Mouse (Mus musculus): ENCODE data around the gene Lgals2.

Gene Lgals2

DNA sequence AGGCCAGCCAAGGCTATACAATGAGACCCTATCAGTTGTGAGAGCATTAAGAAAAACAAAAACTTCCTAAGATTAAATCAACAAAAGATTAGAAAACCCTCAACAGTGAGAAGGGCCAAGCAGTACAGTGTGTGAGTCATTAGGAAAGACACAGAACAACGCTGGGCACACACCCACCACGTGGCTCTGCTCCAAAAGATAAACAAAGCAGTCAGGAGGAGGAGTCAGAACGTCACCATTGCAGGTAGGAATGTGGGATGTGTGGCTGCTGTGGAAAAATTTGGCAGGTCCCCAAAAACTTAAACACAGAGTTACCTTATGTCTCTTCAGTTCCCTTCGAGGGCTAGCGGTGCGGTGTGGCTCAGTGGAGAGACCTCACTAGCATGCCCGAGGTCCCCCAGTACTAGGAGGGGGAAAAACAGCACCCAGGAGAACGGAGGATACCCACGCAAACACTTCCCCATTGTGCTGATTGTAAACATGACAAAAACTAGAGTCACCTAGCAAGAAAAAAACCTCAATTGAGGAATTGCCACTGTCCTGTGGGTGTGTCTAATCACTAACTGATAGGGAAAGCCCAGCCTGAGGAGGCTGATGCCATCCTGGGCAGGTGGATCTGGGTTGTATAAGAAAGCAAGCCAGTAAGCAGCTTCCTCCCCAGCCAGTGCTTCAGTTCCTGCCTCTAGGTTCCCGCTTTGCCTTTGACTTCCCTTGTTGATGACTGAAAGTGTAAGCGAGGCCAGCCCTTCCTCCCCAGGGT lies 39.8 kb downstream of the Lgals2 start:
- no peak for DNase-seq (ENCODE audit: low spot score)

DNA sequence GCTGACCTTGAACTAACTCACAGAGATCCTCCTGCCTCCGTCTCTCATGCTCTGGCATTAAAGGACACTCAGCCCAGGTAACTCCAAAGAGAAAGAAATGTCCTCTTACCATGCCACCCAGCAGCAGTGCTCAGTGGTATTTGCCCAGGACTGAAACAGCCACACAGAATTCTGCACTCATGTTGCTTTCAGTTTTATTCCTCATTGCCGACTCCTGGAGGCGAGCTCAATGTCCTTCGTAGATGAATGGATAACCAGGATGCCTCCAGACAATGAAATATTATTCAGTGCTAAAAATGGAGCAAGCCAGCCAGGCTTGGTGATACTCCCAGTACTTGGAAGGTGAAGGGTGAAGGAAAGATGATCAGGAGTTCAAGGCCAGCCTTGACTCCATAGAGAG lies 41.7 kb downstream of the Lgals2 start:
- DNase-seq (ENCODE audit: low spot score) = no peak

DNA sequence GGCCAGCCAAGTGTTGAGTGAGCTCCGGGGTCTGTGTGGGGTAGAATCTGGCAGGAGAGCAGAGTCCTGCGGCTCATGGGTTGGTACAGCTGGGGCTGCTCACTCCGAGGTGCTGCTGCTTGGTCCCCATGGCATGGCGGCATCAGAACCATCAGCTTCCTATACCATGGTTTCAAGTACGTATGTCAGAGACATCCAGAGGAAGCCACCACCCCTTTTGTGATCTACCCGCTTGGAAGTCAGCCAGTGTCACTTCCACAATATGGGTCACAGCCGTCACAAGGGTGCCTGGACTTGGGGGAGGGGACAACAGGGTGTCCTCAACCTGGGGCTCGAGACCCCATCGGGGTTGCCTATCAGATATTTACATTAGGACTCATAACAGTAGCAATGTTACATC lies 45.2 kb downstream of the Lgals2 start:
- no peak for DNase-seq (ENCODE audit: low spot score)

DNA sequence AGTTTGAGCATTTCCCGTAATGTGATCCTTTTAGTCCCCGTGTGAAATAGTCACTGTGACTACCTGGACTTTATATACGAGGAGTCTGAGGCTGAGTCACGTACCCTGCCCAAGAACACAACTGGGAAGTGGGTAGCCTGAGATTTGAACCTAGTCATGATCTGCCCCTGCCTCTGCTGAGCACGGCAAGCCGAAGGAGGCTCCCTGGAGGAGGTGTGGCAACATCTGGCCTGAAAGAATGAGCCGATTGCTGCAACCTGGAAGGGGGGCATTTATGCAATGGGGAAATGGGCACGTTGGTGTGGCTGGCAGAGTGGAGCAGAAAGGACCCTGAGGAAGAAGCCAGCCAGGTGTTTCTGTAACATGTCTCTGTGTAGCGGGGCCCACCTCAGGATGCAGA lies 45.6 kb downstream of the Lgals2 start:
- DNase-seq (ENCODE audit: low spot score) = no peak

DNA sequence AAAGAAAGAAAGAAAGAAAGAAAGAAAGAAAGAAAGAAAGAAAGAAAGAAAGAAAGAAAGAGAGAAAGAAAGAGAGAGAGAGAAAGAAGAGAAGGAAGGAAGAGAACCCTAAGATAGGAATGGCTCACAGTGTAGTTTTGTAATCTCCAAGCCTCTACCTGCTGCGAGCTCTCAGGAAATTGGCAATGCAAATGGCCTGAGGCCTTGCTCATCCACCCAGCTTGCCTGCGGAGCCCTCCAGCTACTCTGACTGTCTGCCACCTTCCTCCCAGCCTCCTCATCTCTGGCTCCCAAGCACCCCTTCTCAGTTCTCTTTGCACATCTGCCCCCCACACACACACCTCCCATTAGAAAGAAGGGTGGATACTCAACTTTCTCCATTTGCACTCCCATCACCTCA lies 46.3 kb downstream of the Lgals2 start:
- no peak for DNase-seq (ENCODE audit: low spot score)

DNA sequence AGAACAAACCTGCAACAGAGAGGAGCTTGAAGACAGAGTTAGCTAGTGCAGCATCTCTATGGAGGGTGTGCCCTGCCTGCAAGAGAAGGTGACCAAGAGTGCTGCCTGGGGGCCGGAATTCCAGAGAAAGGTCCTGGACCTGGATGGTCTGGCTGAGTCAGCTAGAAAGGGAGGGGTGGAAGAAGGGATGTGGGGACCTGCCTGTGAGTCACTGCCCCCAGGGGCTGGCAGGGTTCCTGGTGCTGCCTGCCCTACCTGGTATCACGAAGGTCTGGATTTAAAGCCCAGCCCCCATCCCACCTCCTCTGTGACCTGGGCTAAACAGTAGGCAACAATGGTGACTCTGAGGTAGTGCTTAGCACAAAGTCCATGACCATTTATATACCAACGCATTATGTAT lies 48.2 kb downstream of the Lgals2 start:
- DNase-seq (ENCODE audit: low spot score) = no peak

DNA sequence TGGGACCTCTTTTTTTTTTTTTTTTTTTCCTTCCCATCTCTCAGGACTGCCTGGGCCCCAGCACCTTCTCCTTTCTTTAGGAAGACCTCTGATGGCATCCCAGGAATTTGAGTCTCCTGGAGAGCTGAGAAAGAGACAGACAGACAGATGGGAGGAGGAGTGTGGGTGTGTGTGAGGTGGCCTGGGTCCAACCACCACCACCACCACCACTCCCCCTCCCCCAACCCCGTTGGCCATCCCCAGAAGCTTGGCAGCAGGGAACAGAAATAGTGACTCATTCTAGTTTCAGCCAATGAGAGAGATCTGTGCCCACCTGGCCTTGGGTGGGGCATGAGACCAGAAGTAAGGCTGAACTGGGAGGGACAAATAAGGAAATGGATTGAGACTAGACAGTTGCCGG lies 48.7 kb downstream of the Lgals2 start:
- DNase-seq (ENCODE audit: low spot score) = no peak

DNA sequence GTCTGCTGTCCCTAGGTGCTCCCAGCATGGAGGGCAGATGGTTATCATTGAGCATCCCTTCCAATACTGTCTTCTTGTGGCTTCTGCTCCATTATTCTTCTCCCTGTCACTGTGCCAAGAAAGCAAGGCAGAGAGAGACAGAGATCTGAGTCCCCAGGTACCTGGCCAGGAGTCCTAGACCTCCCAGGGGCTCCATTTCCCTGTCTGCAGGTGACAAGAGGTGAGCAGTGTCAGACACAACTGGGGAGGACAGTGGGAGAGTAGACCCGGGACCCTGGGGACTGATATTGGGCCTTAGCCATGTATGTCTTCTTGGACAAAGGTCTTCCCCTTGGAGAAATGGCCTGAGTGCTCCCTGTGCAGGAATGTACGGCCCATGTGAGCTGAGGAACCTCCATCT lies 50.0 kb downstream of the Lgals2 start:
- no peak for DNase-seq (ENCODE audit: low spot score)

DNA sequence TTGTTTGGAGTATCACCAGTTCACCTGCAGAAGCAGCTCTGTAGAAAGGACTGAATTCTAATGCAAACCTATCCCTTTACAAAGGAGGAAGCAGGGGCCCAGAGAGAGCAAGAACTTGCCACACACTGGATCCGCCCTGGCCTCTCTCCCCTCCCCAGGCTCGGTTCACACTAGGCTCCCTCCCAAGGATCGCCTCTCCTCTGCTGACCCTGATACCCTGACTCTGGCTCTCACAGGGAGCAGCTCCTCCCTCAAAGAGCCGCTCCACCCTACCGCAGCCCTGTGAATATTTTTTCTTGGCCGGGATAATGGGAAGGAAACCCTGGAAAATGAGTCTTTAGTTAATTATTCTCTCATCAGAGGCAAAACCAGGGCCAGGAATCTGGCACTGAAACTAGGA lies 51.0 kb downstream of the Lgals2 start:
- no peak for DNase-seq (ENCODE audit: low spot score)

DNA sequence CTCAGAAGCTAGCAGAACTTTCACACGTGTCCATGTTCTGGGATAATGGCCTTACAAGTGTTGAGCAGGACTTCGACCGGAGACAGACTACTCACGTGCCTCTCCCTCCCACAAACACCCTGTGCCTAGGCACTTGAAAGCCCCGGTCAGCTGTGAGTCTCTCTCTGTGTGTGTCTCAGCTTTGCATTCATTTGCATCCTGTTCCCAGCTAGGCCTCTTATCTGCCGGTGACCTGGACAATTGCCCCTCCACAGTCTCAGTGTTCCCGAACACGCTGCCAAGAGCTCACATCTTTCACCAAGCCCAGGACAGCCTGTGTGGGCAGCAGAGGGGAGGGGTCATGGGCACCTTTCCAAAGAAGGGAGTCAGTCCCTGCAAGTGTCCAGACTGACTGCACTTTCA lies 51.8 kb downstream of the Lgals2 start:
- no peak for DNase-seq (ENCODE audit: low spot score)

DNA sequence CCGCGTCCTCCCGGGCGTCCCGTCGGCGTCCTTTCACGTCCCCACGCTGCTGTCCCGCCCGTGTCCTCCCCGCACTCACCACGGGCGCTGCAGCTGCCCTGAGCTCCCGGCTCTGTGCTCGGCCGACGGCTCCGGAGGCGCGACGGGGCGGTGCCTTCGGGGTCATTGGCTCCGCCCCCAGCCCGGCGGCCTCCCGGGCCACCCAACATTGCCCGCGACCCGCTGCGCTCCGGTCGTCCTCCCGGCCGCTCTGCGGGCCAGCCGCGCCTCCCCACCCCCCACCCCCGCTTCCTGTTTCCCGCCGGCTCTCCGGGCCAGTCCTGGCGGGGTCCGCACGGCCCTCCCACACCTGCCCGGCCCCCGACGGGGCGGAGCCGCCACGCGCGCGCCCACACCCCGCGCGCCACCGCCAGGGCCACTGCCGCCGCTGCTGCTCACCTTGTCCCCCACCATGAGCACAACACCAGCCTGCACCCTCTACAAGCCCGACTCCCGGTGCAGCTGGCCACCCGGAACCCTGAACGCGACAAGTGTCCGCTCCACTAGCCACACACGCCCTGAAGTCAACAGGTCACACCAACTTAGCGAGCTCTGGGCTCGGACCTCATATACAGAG lies 52.4 kb downstream of the Lgals2 start, which contains the start of gene Card10:
Card10 (minus strand) TSS at position 267 of the 616 bp plus-strand sequence.
- DNase-seq (ENCODE audit: low spot score) = no peak

DNA sequence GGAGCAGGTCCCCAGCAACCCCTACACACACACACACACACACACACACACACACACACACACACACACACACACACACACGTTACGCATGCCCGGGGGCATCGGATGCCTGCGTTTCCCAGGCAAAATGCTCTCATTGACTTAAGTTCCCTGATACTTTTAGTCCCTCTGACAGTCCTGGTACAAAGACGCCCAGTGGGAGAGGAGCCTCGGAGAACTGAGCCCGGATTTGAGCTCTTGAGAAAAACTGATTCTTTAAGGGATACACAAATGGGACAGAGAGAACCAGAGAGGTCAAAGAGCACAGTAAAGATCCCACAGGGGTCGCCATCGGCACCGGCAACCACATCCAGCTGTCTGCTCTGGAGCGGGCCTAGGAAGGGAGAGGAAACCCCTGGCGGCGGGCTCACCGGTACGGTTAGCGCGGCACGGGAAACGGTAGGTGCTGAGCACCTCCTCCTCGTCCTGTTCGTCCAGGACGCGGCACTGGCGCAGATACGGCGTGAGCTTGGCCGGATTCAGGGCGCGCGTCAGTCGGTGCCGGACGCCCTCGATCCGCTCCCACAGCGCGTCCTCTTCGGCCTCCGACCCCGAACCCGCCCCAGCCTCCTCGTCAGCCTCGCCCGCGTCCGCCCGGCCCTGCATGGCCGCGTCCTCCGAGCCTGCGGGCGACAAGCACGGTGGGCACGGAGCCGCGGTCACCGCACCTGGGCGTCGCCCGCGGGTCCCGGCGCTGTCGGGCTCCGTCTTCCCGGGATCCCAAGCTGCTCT lies 53.2 kb downstream of the Lgals2 start:
- DNase-seq (ENCODE audit: low spot score) = no peak

DNA sequence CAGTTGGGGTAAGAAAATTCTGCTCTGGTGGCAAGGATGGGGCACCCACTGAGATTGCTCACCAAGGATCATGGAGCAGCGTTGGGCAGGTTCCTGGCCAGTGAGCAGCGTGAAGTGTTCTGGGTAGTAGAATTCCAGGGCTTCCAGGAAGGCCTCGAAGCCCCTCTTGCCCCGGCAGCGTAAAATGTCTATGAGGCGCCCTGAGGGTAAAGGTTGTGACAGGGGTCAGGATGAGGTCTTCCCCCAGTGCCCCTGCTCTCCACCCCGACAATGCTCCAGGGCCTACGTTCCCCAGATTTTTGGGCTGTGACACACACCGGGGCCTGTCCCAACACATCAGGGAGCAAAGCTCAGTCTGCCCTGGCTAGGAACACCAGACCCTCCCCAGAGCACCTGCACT lies 53.8 kb downstream of the Lgals2 start:
- DNase-seq (ENCODE audit: low spot score) = no peak
